ENCODE assay signal across 10 mouse cellular contexts in the genomic region with DNA sequence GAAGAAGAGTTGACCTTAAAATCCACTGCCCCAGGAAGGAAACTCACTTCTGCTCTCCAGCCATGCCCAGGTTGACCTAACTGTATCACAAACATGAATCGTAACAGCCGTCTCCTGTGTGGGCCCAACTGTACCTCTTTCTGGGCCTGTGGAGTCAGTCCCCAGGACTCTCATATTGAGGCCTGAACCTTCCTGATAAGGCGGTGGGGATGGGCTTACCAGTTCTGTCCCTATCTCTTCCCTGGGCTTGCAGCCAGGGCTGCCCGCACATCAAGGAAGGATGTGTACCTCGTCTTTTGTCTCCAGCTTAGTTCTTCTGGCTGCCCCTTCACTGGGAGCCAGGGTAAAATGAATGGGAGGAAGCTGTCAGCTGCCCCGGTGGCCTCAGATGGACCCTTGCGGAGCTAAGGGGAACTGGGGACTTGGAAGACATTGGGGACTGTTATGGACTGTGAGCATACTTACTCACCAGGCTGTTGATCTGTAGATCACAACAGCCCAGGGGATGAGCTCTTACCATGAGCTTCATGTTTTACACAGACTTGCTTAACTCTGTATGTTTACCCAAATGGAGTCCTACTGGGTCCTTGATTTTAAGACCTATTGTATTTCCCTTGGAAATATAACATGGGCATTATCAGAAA. TPM values are rescaled to one million over a fixed set of nuclear protein-coding genes. Genes with fewer than 3 reads are reported as not detected.
DNase-seq lines count a peak whose midpoint lies in the region; ATAC-seq and TF ChIP-seq lines count a peak whose summit lies in the region.
"Had no signal": no experiment of that assay in that cellular context is flagged by ENCODE, and none has a peak within 500 bp of the region (broad histone marks: within the 10 kb centered on the region; RNA-seq: fewer than 3 reads in every experiment).

No protein-coding gene starts in this region.

- no peaks in the 10 kb centered on the region; the same call in 1 of the 2 replicates for H3K9me3 ChIP-seq in heart, embryonic 11.5 days (replicated peaks; ENCODE audit: control insufficient read depth, low read length)
- H3K9me3 ChIP-seq in intestine, embryonic 16.5 days (ENCODE audit: control insufficient read depth, low read length) = no peaks in the 10 kb centered on the region
- H3K9me3 ChIP-seq in liver, postnatal 0 days (ENCODE audit: low read length) = no peaks in the 10 kb centered on the region

- H3K9ac ChIP-seq in heart, embryonic 11.5 days (ENCODE audit: low read depth, low read length) = no peak overlapping the region
- H3K9ac ChIP-seq in intestine, embryonic 16.5 days (ENCODE audit: low read depth, low read length) = no peak overlapping the region
- peak overlapping the region; percentile 36; the same call in 1 of the 2 replicates for H3K9ac ChIP-seq in liver, postnatal 0 days (replicated peaks)

- no peaks in the 10 kb centered on the region for H3K27me3 ChIP-seq in heart, embryonic 11.5 days (ENCODE audit: control insufficient read depth, insufficient read depth, low read length)
- H3K27me3 ChIP-seq in intestine, embryonic 16.5 days (replicated peaks; ENCODE audit: control insufficient read depth, insufficient read depth, low read length) = no peaks in the 10 kb centered on the region
- no peaks in the 10 kb centered on the region for H3K27me3 ChIP-seq in liver, postnatal 0 days (ENCODE audit: insufficient read depth, low read length)
- H3K27me3 ChIP-seq: CH12.LX had no signal

- TF ChIP-seq POLR2A in bone marrow macrophage, adult 2 months (IDR thresholded peaks at IDR 0.05; ENCODE audit: borderline replicate concordance, low read depth, low read length) = no peak

- 63% methylated on average over 7 of the region's 7 CpGs for WGBS in heart, embryonic 11.5 days (ENCODE audit: insufficient replicate concordance)
- 86% methylated on average over 7 of the region's 7 CpGs for WGBS in intestine, embryonic 16.5 days
- WGBS in liver, postnatal 0 days (ENCODE audit: insufficient replicate concordance) = 42% methylated on average over 7 of the region's 7 CpGs

- no peak overlapping the region; the same call in 1 of the 2 replicates for H3K4me2 ChIP-seq in heart, embryonic 11.5 days
- no peak overlapping the region for H3K4me2 ChIP-seq in intestine, embryonic 16.5 days (ENCODE audit: low read depth, low read length)
- peak overlapping the region; percentile 55 for H3K4me2 ChIP-seq in liver, postnatal 0 days (ENCODE audit: low read depth, low read length)

- H3K4me1 ChIP-seq in heart, embryonic 11.5 days (ENCODE audit: control insufficient read depth, insufficient read depth, low read length) = peaks cover 26% of the 10 kb centered on the region
- H3K4me1 ChIP-seq in bone marrow macrophage, adult 2 months (ENCODE audit: control insufficient read depth, insufficient read depth, low read length) = peaks cover 18% of the 10 kb centered on the region
- peaks cover 3% of the 10 kb centered on the region; the same call in 1 of the 2 replicates for H3K4me1 ChIP-seq in intestine, embryonic 16.5 days (ENCODE audit: control insufficient read depth, insufficient read depth, low read length)
- H3K4me1 ChIP-seq in liver, postnatal 0 days (ENCODE audit: insufficient read depth) = peaks cover 41% of the 10 kb centered on the region

- H3K36me3 ChIP-seq in heart, embryonic 11.5 days (ENCODE audit: control insufficient read depth, insufficient read depth, low read length) = peaks cover 21% of the 10 kb centered on the region
- 0 out of 2 replicates have a peak, but pooled peaks cover 2% of the 10 kb centered on the region for H3K36me3 ChIP-seq in intestine, embryonic 16.5 days (ENCODE audit: control insufficient read depth, insufficient read depth, low read length)
- no peaks in the 10 kb centered on the region; the same call in 1 of the 2 replicates for H3K36me3 ChIP-seq in liver, postnatal 0 days (replicated peaks; ENCODE audit: insufficient read depth, low read length)

- H3K4me3 ChIP-seq in heart, embryonic 11.5 days (ENCODE audit: low read depth, low read length) = no peak overlapping the region
- no peak overlapping the region for H3K4me3 ChIP-seq in bone marrow macrophage, adult 2 months (ENCODE audit: insufficient read depth, low read length)
- no peak overlapping the region for H3K4me3 ChIP-seq in intestine, embryonic 16.5 days (ENCODE audit: low read length)
- no peak overlapping the region; the same call in 1 of the 2 replicates for H3K4me3 ChIP-seq in liver, postnatal 0 days (ENCODE audit: low read depth, low read length)
- H3K4me3 ChIP-seq: layer of hippocampus, adult 2 months had no signal

- H3K27ac ChIP-seq in heart, embryonic 11.5 days (ENCODE audit: low read depth, low read length) = peak overlapping the region; percentile 84
- H3K27ac ChIP-seq in bone marrow macrophage, adult 2 months (ENCODE audit: insufficient read depth, low read depth, low read length) = peak overlapping the region; percentile 22
- no peak overlapping the region for H3K27ac ChIP-seq in intestine, embryonic 16.5 days (ENCODE audit: low read length)
- peak overlapping the region; percentile 90 for H3K27ac ChIP-seq in liver, postnatal 0 days (ENCODE audit: low read depth)
- H3K27ac ChIP-seq: layer of hippocampus, adult 2 months had no signal

- no peak for DNase-seq in heart, postnatal 36 days
- peak; percentile 75 for DNase-seq in liver, postnatal 0 days
- no peak for DNase-seq in retina, postnatal 1 day
- no peak for DNase-seq in urinary bladder, postnatal 4 days (ENCODE audit: low spot score in 2 of 2)
- no peak for DNase-seq in layer of hippocampus, adult 8-10 months (ENCODE audit: low spot score in 2 of 2)

- ATAC-seq in heart, embryonic 11.5 days (replicated peaks; ENCODE audit: insufficient number of reproducible peaks, low FRiP score, low TSS enrichment) = peak; percentile 92
- ATAC-seq in intestine, embryonic 16.5 days = peak; percentile 87
- ATAC-seq in liver, postnatal 0 days = peak; percentile 98

- intact Hi-C loops in heart, postnatal 36 days (cut with DNase I) = no loop called here

- no peak for TF ChIP-seq CTCF in bone marrow macrophage, adult 2 months (IDR thresholded peaks at IDR 0.05; ENCODE audit: low read depth, low read length)
- no peak for TF ChIP-seq CTCF in liver, postnatal 0 days (IDR thresholded peaks at IDR 0.05; ENCODE audit: low read depth)

- peak; percentile 95 for TF ChIP-seq EP300 in liver, postnatal 0 days (IDR thresholded peaks at IDR 0.05; ENCODE audit: low read depth)

RNA-seq across cellular contexts. Expression of gene Adam19, which starts 22.1 kb away (rescaled TPM):
- 24.4 and 31.7 TPM in 2 replicates for polyA plus RNA-seq in heart, embryonic 11.5 days (2014; fragmentation: Nextera tagmentation; extraction: Ambion mirVana)
- total RNA-seq in heart, postnatal 36 days (2021) = 10 to 100 TPM; 21.2 to 49.2 TPM
- polyA plus RNA-seq in bone marrow macrophage, adult 2 months (2012; ENCODE audit: insufficient read depth, insufficient read length, missing spikeins) = 15.6 and 19.0 TPM in 2 replicates
- polyA plus RNA-seq in intestine, embryonic 16.5 days (2015; fragmentation: Nextera tagmentation; extraction: Ambion mirVana) = 12.0 and 12.7 TPM in 2 replicates
- polyA plus RNA-seq in liver, postnatal 0 days (2015; fragmentation: Nextera tagmentation; extraction: Ambion mirVana) = 1.0 and 1.1 TPM in 2 replicates
- 10 to 100 TPM; 10.1 to 14.1 (median 11.2) TPM for total RNA-seq in layer of hippocampus, adult 8-10 months (2022)

RNA-seq across cellular contexts. Expression of gene Gm12166, which starts 25.7 kb away (rescaled TPM):
- 2.4 and 9.0 TPM in 2 replicates for polyA plus RNA-seq in heart, embryonic 11.5 days (2014; fragmentation: Nextera tagmentation; extraction: Ambion mirVana)
- total RNA-seq in heart, postnatal 36 days (2021) = 1 to 10 TPM; 1.3 to 1.9 TPM
- polyA plus RNA-seq in bone marrow macrophage, adult 2 months (2012; ENCODE audit: insufficient read depth, insufficient read length, missing spikeins) = 46.6 and 58.9 TPM in 2 replicates
- 5.5 and 5.8 TPM in 2 replicates for polyA plus RNA-seq in intestine, embryonic 16.5 days (2015; fragmentation: Nextera tagmentation; extraction: Ambion mirVana)
- 3.6 and 5.2 TPM in 2 replicates for polyA plus RNA-seq in liver, postnatal 0 days (2015; fragmentation: Nextera tagmentation; extraction: Ambion mirVana)
- total RNA-seq in layer of hippocampus, adult 8-10 months (2022) = 1 to 10 TPM in 3 of 4 experiments, not detected in 1; 1.7 to 4.3 (median 3.3) TPM
